Mouse (Mus musculus): ENCODE results near the gene Atg7. TPM values are rescaled to one million over a fixed set of nuclear protein-coding genes. Genes with fewer than 3 reads are reported as not detected.

Gene Atg7
- polyA plus RNA-seq, 1 experiment = 25.3 TPM

DNA sequence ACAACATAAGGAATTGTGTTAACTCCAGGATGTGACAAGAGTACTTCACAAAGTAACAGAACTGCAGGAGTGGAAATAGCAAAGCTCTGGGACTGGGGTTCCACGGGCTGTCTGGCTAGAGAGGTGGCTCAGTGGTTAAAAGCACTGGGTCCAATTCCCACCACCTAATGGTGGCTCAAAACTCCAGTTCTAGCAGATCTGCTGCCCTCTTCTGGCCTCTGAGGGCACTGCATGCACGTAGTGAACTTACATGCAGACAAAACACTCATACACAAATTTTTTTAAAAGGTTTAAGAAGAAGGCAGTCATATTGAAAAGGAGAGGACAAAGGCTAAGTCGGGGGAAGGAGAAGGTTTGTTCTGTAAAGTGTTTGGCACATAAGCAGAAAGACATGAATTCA lies 57.8 kb downstream of the Atg7 start:
- no peaks in the 10 kb centered on the region for H3K4me1 ChIP-seq (ENCODE audit: control insufficient read depth, insufficient read depth, low read length)
- TF ChIP-seq POLR2A (IDR thresholded peaks at IDR 0.05; ENCODE audit: extremely low read depth, insufficient read depth, low read length) (no peak), CTCF (IDR thresholded peaks at IDR 0.05; ENCODE audit: extremely low read depth, insufficient read depth, low read length) (0 out of 2 replicates have a peak, but pooled peaks have one; percentile 27)
- H3K4me3 ChIP-seq (ENCODE audit: insufficient read depth, low read length) = no peak overlapping the region
- H3K27ac ChIP-seq (ENCODE audit: insufficient read depth, low read length) = no peak overlapping the region

- TF ChIP-seq POLR2A (IDR thresholded peaks at IDR 0.05; ENCODE audit: extremely low read depth, insufficient read depth, low read length) (no peak), CTCF (IDR thresholded peaks at IDR 0.05; ENCODE audit: extremely low read depth, insufficient read depth, low read length) (no peak)
- H3K27ac ChIP-seq (ENCODE audit: insufficient read depth, low read length) = no peak overlapping the region
- H3K4me1 ChIP-seq (ENCODE audit: control insufficient read depth, insufficient read depth, low read length) = peaks cover 5% of the 10 kb centered on the region
- no peak overlapping the region for H3K4me3 ChIP-seq (ENCODE audit: insufficient read depth, low read length)
Observed at GRCm38 (mm10) chr6:114707032-114707431, 64.1 kb downstream of the Atg7 start.

GRCm38 (mm10) chr6:114712242-114713050 lies 69.5 kb downstream of the Atg7 start:
- Histone ChIP-seq H3K4me1 (ENCODE audit: control insufficient read depth, insufficient read depth, low read length) (peaks cover 12% of the 10 kb centered on the region), H3K27ac (ENCODE audit: insufficient read depth, low read length) (peak overlapping the region; percentile 30), H3K4me3 (ENCODE audit: insufficient read depth, low read length) (no peak overlapping the region)
- TF ChIP-seq POLR2A (IDR thresholded peaks at IDR 0.05; ENCODE audit: extremely low read depth, insufficient read depth, low read length) = no peak

DNA sequence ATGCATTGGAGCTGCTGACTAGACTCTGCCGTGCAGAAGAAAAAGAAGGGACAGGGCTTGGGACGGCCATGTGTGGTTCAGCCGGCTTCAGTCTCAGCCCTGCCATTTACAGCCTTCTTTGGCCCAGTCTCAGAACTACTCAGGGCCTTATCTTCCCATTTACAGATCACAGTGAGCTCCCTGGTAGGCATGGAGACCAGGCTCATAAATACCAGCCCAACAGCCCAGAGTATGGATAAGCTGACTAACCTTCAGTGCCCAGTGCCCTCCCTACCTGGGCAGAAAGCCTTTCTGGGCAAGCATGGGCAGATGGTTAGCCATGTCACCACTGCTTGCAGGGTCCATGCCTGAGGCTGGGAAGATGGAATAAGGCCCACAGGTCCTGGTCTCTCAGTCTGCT lies 70.6 kb downstream of the Atg7 start:
- Histone ChIP-seq H3K27ac (ENCODE audit: insufficient read depth, low read length) (0 out of 2 replicates have a peak overlapping the region, but pooled peaks have one; percentile 5), H3K4me3 (ENCODE audit: insufficient read depth, low read length) (no peak overlapping the region)
- TF ChIP-seq CTCF (IDR thresholded peaks at IDR 0.05; ENCODE audit: extremely low read depth, insufficient read depth, low read length) (no peak), POLR2A (IDR thresholded peaks at IDR 0.05; ENCODE audit: extremely low read depth, insufficient read depth, low read length) (no peak)

GRCm38 (mm10) chr6:114714654-114715053 lies 71.8 kb downstream of the Atg7 start:
- Histone ChIP-seq H3K4me3 (ENCODE audit: insufficient read depth, low read length) (no peak overlapping the region), H3K27ac (ENCODE audit: insufficient read depth, low read length) (0 out of 2 replicates have a peak overlapping the region, but pooled peaks have one; percentile 21), H3K4me1 (ENCODE audit: control insufficient read depth, insufficient read depth, low read length) (peaks cover 13% of the 10 kb centered on the region)
- TF ChIP-seq CTCF (IDR thresholded peaks at IDR 0.05; ENCODE audit: extremely low read depth, insufficient read depth, low read length) = no peak
- no peak for TF ChIP-seq POLR2A (IDR thresholded peaks at IDR 0.05; ENCODE audit: extremely low read depth, insufficient read depth, low read length)

More for the DNA sequence above, 70.6 kb downstream of the Atg7 start:
- H3K4me1 ChIP-seq (ENCODE audit: control insufficient read depth, insufficient read depth, low read length) = peaks cover 13% of the 10 kb centered on the region

- Histone ChIP-seq H3K4me1 (ENCODE audit: control insufficient read depth, insufficient read depth, low read length) (peaks cover 12% of the 10 kb centered on the region), H3K4me3 (ENCODE audit: insufficient read depth, low read length) (no peak overlapping the region), H3K27ac (ENCODE audit: insufficient read depth, low read length) (no peak overlapping the region)
- TF ChIP-seq CTCF (IDR thresholded peaks at IDR 0.05; ENCODE audit: extremely low read depth, insufficient read depth, low read length) (no peak), POLR2A (IDR thresholded peaks at IDR 0.05; ENCODE audit: extremely low read depth, insufficient read depth, low read length) (no peak)
Observed at GRCm38 (mm10) chr6:114715289-114716030, 72.6 kb downstream of the Atg7 start.

- no peak overlapping the region for H3K4me3 ChIP-seq (ENCODE audit: insufficient read depth, low read length)
- H3K4me1 ChIP-seq (ENCODE audit: control insufficient read depth, insufficient read depth, low read length) = peaks cover 7% of the 10 kb centered on the region; the same call in 1 of the 2 replicates
- H3K27ac ChIP-seq (ENCODE audit: insufficient read depth, low read length) = peak overlapping the region; percentile 4; the same call in 1 of the 2 replicates
- TF ChIP-seq CTCF (IDR thresholded peaks at IDR 0.05; ENCODE audit: extremely low read depth, insufficient read depth, low read length) (no peak), POLR2A (IDR thresholded peaks at IDR 0.05; ENCODE audit: extremely low read depth, insufficient read depth, low read length) (no peak)
Observed at GRCm38 (mm10) chr6:114719100-114719499, 76.2 kb downstream of the Atg7 start.

- H3K27ac ChIP-seq (ENCODE audit: insufficient read depth, low read length) = peak overlapping the region; percentile 4; the same call in 1 of the 2 replicates
- H3K4me3 ChIP-seq (ENCODE audit: insufficient read depth, low read length) = no peak overlapping the region
- TF ChIP-seq CTCF (IDR thresholded peaks at IDR 0.05; ENCODE audit: extremely low read depth, insufficient read depth, low read length) (no peak), POLR2A (IDR thresholded peaks at IDR 0.05; ENCODE audit: extremely low read depth, insufficient read depth, low read length) (no peak)
- peaks cover 6% of the 10 kb centered on the region; the same call in 1 of the 2 replicates for H3K4me1 ChIP-seq (ENCODE audit: control insufficient read depth, insufficient read depth, low read length)
Observed at GRCm38 (mm10) chr6:114719665-114720064, 76.8 kb downstream of the Atg7 start.

GRCm38 (mm10) chr6:114722046-114722445 lies 79.1 kb downstream of the Atg7 start:
- Histone ChIP-seq H3K27ac (ENCODE audit: insufficient read depth, low read length) (no peak overlapping the region), H3K4me3 (ENCODE audit: insufficient read depth, low read length) (no peak overlapping the region), H3K4me1 (ENCODE audit: control insufficient read depth, insufficient read depth, low read length) (peaks cover 3% of the 10 kb centered on the region; the same call in 1 of the 2 replicates)
- no peak for TF ChIP-seq POLR2A (IDR thresholded peaks at IDR 0.05; ENCODE audit: extremely low read depth, insufficient read depth, low read length)
- TF ChIP-seq CTCF (IDR thresholded peaks at IDR 0.05; ENCODE audit: extremely low read depth, insufficient read depth, low read length) = no peak

All from cortical plate, adult 2 months (tissue).